Mouse (Mus musculus) olfactory bulb, adult 2 months (tissue): ENCODE data around the gene Ufc1. TPM values are rescaled to one million over a fixed set of nuclear protein-coding genes. Genes with fewer than 3 reads are reported as not detected.
"Not testable (repeated sequence)": the region's sequence is repeated elsewhere in the genome, so short reads cannot be mapped to it uniquely, and the experiment has no call there.

ENCODE experiments used
- H3K27ac ChIP-seq: fragments of 200-500 bp; 2 replicates; pipeline ENCODE4 v1.5.1; 2012; ENCODE audit warnings: low read depth, low read length; ENCODE audit not compliant: insufficient read depth
- H3K4me1 ChIP-seq: fragments of 200-500 bp; 2 replicates; pipeline ENCODE4 v1.6.1; 2012; ENCODE audit warnings: low read length; ENCODE audit not compliant: control insufficient read depth, insufficient read depth
- H3K4me3 ChIP-seq: fragments of 200-500 bp; 2 replicates; pipeline ENCODE4 v1.5.1; 2012; ENCODE audit warnings: mild to moderate bottlenecking, low read depth, low read length, moderate library complexity; ENCODE audit not compliant: insufficient read depth
- CTCF ChIP-seq: fragments of 200-500 bp; IDR thresholded peaks from 2 replicates; pipeline ENCODE4 v1.5.1; 2012; ENCODE audit warnings: low read depth, mild to moderate bottlenecking, low read length, moderate library complexity; ENCODE audit not compliant: insufficient read depth
- POLR2A ChIP-seq: fragments of 200-500 bp; IDR thresholded peaks from 2 replicates; pipeline ENCODE4 v1.6.1; 2012; ENCODE audit warnings: mild to moderate bottlenecking, low read depth, low read length, moderate library complexity; ENCODE audit not compliant: insufficient read depth
- WGBS: fragments of 180-500 bp; shearing (Covaris S2); methylation state at CpG from one replicate; pipeline ENCODE4 v1.1.7; 2018; 5-methylcytosine and 5-hydroxymethylcytosine counted together
- polyA plus RNA-seq: library from polyadenylated mRNA; stranded (reverse); fragments of >200 nt; gene quantifications from 2 replicates; pipeline ENCODE4 v1.2.4, GENCODE M21; 2012; ENCODE audit warnings: low replicate concordance; ENCODE audit not compliant: missing spikeins, insufficient read depth, insufficient read length

The Ufc1 gene
- not detected in 2 replicates for polyA plus RNA-seq

DNA sequence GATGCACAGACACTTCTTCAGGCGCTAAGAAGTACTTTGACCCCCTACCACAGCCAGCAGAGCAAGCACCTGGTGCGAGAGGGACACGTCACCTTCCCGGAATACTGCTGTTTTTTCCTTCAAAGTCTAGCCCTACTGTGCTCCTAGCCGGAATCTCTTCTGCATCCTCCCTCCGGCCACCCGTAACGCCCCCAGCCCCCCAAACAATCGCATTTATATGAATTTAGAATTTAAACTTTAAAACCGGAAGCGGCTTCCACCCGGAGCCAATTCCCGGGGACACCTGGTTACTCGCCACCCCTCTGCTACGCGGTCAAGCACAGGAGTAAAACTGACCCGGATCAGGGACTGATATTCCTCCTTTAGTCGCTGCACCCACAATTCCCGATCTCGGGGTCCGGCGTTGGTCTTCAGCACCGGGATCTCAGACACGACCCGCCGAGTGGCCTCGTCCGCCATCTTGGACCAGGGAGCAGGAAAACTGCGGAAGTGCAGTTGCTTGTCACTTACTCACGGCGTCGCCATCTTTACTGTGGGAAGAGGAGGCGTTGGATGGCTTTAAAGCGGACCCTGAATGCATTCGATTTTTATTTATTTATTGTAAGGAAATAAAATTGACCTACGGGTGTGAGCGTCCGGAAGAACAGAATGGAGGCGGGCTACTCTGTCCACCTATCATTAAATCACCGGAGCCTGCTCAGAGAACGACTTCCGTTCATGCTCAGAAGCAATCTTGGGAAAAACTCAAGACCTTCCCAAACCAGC is at the start of gene Ufc1:
TSS of gene Ufc1 (minus strand) at position 727 of the 765 bp plus-strand sequence.
- TF ChIP-seq POLR2A (peak; percentile 33; the same call in 1 of the 2 replicates), CTCF (no peak)
- WGBS, result under 1% methylated on average over 42 of the region's 42 CpGs
- no peaks in the 10 kb centered on the region for H3K4me1 ChIP-seq
- peak within 1 kb of the TSS; percentile 99 for H3K27ac ChIP-seq
- H3K4me3 ChIP-seq, result peak within 1 kb of the TSS; percentile 75

DNA sequence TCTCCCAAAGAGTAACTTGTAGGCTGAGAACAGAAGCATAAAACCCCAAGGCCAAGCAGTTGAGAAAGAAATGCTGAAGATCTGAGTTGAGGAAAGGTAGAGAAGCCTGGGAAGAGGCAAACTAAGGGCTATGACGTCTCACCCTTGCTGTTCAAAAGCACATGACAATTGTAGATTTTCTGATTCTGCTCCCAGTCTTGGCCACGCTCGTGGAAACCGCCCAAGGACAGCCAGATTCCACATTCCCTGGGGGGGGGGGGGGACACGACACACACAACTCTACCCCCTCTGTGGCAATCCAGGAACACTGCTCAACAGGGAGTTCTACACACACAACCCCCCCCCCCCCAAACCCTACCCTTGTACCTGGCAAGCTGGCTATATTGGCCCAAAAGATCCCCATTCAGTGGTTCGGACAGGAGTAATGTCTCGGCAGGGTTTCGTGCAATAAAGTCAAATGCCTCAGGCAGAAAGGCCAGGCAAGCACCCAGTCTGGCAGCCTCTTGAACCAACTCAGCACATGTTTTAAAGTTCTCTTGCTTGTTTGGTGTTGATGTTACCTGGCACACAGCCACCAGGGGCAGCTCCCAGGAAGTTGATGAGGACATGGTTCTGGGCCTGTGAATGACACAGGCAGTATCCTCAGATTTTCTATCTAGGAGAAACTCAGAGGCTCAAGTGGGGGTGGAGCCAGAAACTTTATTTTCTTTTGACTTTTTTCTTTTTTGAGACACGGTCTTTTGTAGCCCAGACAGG is 49.3 kb upstream of the Ufc1 start:
- TF ChIP-seq POLR2A (no peak), CTCF (no peak)
- Histone ChIP-seq H3K4me3 (no peak overlapping the region), H3K4me1 (peaks cover 10% of the 10 kb centered on the region), H3K27ac (no peak overlapping the region)
- 69% methylated on average over 9 of the region's 9 CpGs for WGBS

DNA sequence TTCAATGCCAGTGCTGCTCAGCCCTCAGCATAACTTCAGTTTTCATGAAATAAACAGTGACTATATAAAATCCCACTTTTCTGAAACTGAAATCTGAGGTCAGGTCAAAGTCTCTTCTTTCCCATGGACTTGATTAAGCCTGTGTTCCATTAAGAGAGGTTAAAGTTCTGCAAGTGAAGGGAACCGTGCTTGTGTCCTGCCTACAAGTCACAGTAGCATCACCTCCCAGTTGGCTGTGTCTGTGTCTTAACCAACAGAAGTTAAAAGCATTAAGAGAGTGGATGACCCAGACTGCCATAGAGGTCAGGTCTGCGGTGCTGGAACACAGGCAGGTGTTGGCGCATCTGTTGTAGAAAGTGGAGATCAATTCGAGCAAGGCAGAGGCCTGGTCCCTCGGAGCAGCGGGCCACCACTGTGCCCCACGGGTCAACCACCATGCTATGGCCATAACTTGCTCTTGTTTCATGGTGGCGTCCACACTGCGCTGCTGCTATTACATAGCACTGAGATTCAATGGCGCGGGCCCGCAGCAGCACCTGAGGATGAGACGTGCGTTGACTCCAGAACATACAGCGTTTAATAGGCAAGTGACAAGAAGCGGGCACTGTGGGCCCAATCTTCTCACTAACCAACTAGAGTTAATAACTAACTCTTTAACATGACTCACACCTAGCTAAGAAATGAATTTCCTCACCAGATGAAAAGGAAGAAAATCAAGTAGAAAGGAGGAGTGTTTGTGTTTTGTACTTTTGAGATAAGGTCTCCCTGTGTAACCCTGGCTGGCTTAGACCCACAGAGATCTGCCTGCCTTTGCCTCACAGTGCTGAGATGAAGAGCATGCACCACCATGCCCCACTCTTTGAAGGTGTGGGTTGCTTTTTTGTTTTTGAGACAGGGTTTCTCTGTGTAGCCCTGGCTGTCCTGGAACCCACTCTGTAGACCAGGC is 47.7 kb upstream of the Ufc1 start:
- peaks cover 7% of the 10 kb centered on the region for H3K4me1 ChIP-seq
- no peak overlapping the region for H3K27ac ChIP-seq
- H3K4me3 ChIP-seq, result no peak overlapping the region
- TF ChIP-seq CTCF, result no peak
- TF ChIP-seq POLR2A, result no peak
- WGBS, result 92% methylated on average over 16 of the region's 16 CpGs

DNA sequence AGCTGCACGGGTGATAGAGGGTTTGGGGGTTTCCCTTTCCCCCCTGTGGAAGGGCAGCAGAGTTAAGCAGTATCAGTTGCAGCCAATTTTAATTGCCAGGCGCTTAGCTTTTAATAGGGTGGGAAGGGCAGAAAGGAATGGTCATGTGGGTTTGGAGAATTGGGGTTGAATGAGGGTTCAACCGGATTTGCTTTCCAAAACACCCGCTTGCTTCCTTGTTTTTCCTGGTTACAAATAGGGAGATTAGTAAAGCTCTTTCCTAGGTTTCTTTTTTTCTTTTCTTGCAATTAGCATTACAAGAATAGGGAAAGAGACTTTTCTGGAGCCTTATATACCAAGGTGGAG is 35.4 kb upstream of the Ufc1 start:
- Histone ChIP-seq H3K27ac (0 out of 2 replicates have a peak overlapping the region, but pooled peaks have one; percentile 45), H3K4me3 (peak overlapping the region; percentile 61), H3K4me1 (peaks cover 5% of the 10 kb centered on the region; the same call in 1 of the 2 replicates)
- no peak for TF ChIP-seq CTCF
- TF ChIP-seq POLR2A, result no peak
- 2% methylated on average over 4 of the region's 4 CpGs for WGBS

GRCm38 (mm10) chr1:171329433-171330215 is 34.8 kb upstream of the Ufc1 start:
- 0 out of 2 replicates have a peak, but pooled peaks have one; percentile 4 for TF ChIP-seq POLR2A
- no peak for TF ChIP-seq CTCF
- under 1% methylated on average over 59 of the region's 61 CpGs for WGBS
- H3K27ac ChIP-seq, result peak overlapping the region; percentile 45; the same call in 1 of the 2 replicates
- peaks cover 5% of the 10 kb centered on the region; the same call in 1 of the 2 replicates for H3K4me1 ChIP-seq
- H3K4me3 ChIP-seq, result peak overlapping the region; percentile 61

DNA sequence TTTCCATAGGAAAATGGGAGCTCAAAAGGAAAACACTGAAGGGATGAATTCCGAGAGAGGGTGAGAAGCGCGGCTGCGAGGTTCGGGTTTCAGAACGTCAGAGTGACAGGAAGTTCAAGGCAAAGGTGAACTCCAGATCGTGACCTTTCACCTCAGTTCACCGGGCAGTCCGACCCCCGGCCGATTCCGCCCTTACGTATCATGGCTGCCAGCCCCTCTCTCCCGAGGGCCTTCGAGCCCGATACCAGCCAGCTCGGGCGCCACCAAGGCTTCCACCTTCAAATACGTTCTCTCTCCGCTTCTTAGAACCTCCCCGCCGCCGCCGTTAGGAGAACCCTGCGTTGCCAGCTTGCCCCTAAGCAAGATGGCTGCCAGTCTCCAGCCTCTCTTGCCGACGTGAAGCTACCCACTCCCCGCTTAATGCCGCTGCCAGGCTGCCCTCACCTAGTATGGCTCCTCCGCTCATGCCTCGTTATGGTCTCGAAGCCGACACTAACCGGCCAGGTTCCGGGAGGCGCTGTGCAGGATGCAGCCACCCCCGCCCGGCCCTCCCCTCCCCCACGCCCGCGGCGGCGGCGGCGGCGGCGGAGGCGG is 34.1 kb upstream of the Ufc1 start, which contains the start of gene Dedd:
TSS of gene Dedd (plus strand) at position 307 of the 594 bp plus-strand sequence.
- no peak for TF ChIP-seq CTCF
- 0 out of 2 replicates have a peak, but pooled peaks have one; percentile 16 for TF ChIP-seq POLR2A
- H3K4me3 ChIP-seq, result peak within 1 kb of the TSS; percentile 61
- peaks cover 4% of the 10 kb centered on the region; the same call in 1 of the 2 replicates for H3K4me1 ChIP-seq
- WGBS, result under 1% methylated on average over 48 of the region's 48 CpGs
- H3K27ac ChIP-seq, result peak within 1 kb of the TSS; percentile 89

- TF ChIP-seq POLR2A, result no peak
- no peak for TF ChIP-seq CTCF
- Histone ChIP-seq H3K4me1 (0 out of 2 replicates have a peak, but pooled peaks cover 3% of the 10 kb centered on the region), H3K27ac (peak overlapping the region; percentile 89), H3K4me3 (peak overlapping the region; percentile 61)
- 17% methylated on average over 9 of the region's 9 CpGs for WGBS
Observed at GRCm38 (mm10) chr1:171328244-171328643, 33.4 kb upstream of the Ufc1 start.

- WGBS, result 78% methylated on average over 4 of the region's 4 CpGs
- not testable (repeated sequence) for H3K4me3 ChIP-seq, H3K4me1 ChIP-seq, H3K27ac ChIP-seq
Observed at GRCm38 (mm10) chr1:171326588-171326987, 31.8 kb upstream of the Ufc1 start.
